Mouse (Mus musculus): ENCODE results near the gene Fsd1l. TPM values are rescaled to one million over a fixed set of nuclear protein-coding genes. Genes with fewer than 3 reads are reported as not detected.
"Not testable (repeated sequence)": the region's sequence is repeated elsewhere in the genome, so short reads cannot be mapped to it uniquely, and the experiment has no call there.

The Fsd1l gene
- polyA plus RNA-seq, 1 experiment from 2014 or later, result 12.4 TPM

- peak overlapping the region; percentile 85 for H3K9ac ChIP-seq (ENCODE audit: low read depth, low read length)
- H3K27ac ChIP-seq (ENCODE audit: low read length), result peak overlapping the region; percentile 73
- H3K9me3 ChIP-seq (ENCODE audit: control insufficient read depth, low read length), result no peaks in the 10 kb centered on the region
- H3K27me3 ChIP-seq (replicated peaks; ENCODE audit: control insufficient read depth, insufficient read depth, low read length), result no peaks in the 10 kb centered on the region
- ATAC-seq, result peak; percentile 95
- peak overlapping the region; percentile 84 for H3K4me3 ChIP-seq (ENCODE audit: low read length)
- H3K4me2 ChIP-seq (ENCODE audit: low read depth, low read length), result peak overlapping the region; percentile 69
- no peaks in the 10 kb centered on the region for H3K36me3 ChIP-seq (ENCODE audit: control insufficient read depth, insufficient read depth, low read length)
- WGBS, result 6% methylated on average over 58 of the region's 58 CpGs
- H3K4me1 ChIP-seq (ENCODE audit: control insufficient read depth, insufficient read depth, low read length), result peaks cover 7% of the 10 kb centered on the region; the same call in 1 of the 2 replicates
These were observed 83.0 kb downstream of the Fsd1l start for GRCm38 (mm10) chr4:53714051-53714814.

- Histone ChIP-seq H3K4me1 (ENCODE audit: control insufficient read depth, insufficient read depth, low read length) (peaks cover 7% of the 10 kb centered on the region; the same call in 1 of the 2 replicates), H3K36me3 (ENCODE audit: control insufficient read depth, insufficient read depth, low read length) (no peaks in the 10 kb centered on the region), H3K4me2 (ENCODE audit: low read depth, low read length) (no peak overlapping the region), H3K27ac (ENCODE audit: low read length) (no peak overlapping the region), H3K27me3 (replicated peaks; ENCODE audit: control insufficient read depth, insufficient read depth, low read length) (no peaks in the 10 kb centered on the region), H3K9me3 (ENCODE audit: control insufficient read depth, low read length) (no peaks in the 10 kb centered on the region), H3K4me3 (ENCODE audit: low read length) (no peak overlapping the region), H3K9ac (ENCODE audit: low read depth, low read length) (no peak overlapping the region)
- no peak for ATAC-seq
These were observed 84.7 kb downstream of the Fsd1l start for GRCm38 (mm10) chr4:53715977-53716376.

GRCm38 (mm10) chr4:53717546-53717945 is 86.3 kb downstream of the Fsd1l start:
- Histone ChIP-seq H3K9ac (ENCODE audit: low read depth, low read length) (no peak overlapping the region), H3K27me3 (replicated peaks; ENCODE audit: control insufficient read depth, insufficient read depth, low read length) (no peaks in the 10 kb centered on the region), H3K36me3 (ENCODE audit: control insufficient read depth, insufficient read depth, low read length) (no peaks in the 10 kb centered on the region), H3K4me1 (ENCODE audit: control insufficient read depth, insufficient read depth, low read length) (peaks cover 7% of the 10 kb centered on the region; the same call in 1 of the 2 replicates), H3K4me2 (ENCODE audit: low read depth, low read length) (no peak overlapping the region), H3K9me3 (ENCODE audit: control insufficient read depth, low read length) (no peaks in the 10 kb centered on the region), H3K27ac (ENCODE audit: low read length) (no peak overlapping the region), H3K4me3 (ENCODE audit: low read length) (no peak overlapping the region)
- WGBS, result 68% methylated on average over 4 of the region's 4 CpGs
- no peak for ATAC-seq

GRCm38 (mm10) chr4:53718261-53718660 is 87.0 kb downstream of the Fsd1l start:
- WGBS, result 77% methylated on average over 5 of the region's 5 CpGs
- no peaks in the 10 kb centered on the region for H3K9me3 ChIP-seq (ENCODE audit: control insufficient read depth, low read length)
- no peak overlapping the region for H3K4me3 ChIP-seq (ENCODE audit: low read length)
- H3K27ac ChIP-seq (ENCODE audit: low read length), result no peak overlapping the region
- no peaks in the 10 kb centered on the region for H3K36me3 ChIP-seq (ENCODE audit: control insufficient read depth, insufficient read depth, low read length)
- H3K9ac ChIP-seq (ENCODE audit: low read depth, low read length), result no peak overlapping the region
- no peaks in the 10 kb centered on the region for H3K27me3 ChIP-seq (replicated peaks; ENCODE audit: control insufficient read depth, insufficient read depth, low read length)
- H3K4me1 ChIP-seq (ENCODE audit: control insufficient read depth, insufficient read depth, low read length), result peaks cover 7% of the 10 kb centered on the region; the same call in 1 of the 2 replicates
- no peak overlapping the region for H3K4me2 ChIP-seq (ENCODE audit: low read depth, low read length)
- no peak for ATAC-seq

- Histone ChIP-seq H3K4me1 (ENCODE audit: control insufficient read depth, insufficient read depth, low read length) (no peaks in the 10 kb centered on the region), H3K9me3 (ENCODE audit: control insufficient read depth, low read length) (no peaks in the 10 kb centered on the region), H3K4me3 (ENCODE audit: low read length) (no peak overlapping the region), H3K36me3 (ENCODE audit: control insufficient read depth, insufficient read depth, low read length) (no peaks in the 10 kb centered on the region), H3K27me3 (replicated peaks; ENCODE audit: control insufficient read depth, insufficient read depth, low read length) (no peaks in the 10 kb centered on the region), H3K9ac (ENCODE audit: low read depth, low read length) (no peak overlapping the region), H3K27ac (ENCODE audit: low read length) (no peak overlapping the region), H3K4me2 (ENCODE audit: low read depth, low read length) (no peak overlapping the region)
- ATAC-seq, result no peak
- WGBS, result 94% methylated on average over 4 of the region's 4 CpGs
These were observed 91.2 kb downstream of the Fsd1l start for GRCm38 (mm10) chr4:53722506-53722905.

GRCm38 (mm10) chr4:53726100-53726499 is 94.8 kb downstream of the Fsd1l start:
- 85% methylated on average over 2 of the region's 2 CpGs for WGBS
- H3K4me3 ChIP-seq (ENCODE audit: low read length), result not testable (repeated sequence)

GRCm38 (mm10) chr4:53728121-53728520 is 96.8 kb downstream of the Fsd1l start:
- Histone ChIP-seq H3K36me3 (ENCODE audit: control insufficient read depth, insufficient read depth, low read length) (0 out of 2 replicates have a peak, but pooled peaks cover 4% of the 10 kb centered on the region), H3K27ac (ENCODE audit: low read length) (no peak overlapping the region), H3K27me3 (replicated peaks; ENCODE audit: control insufficient read depth, insufficient read depth, low read length) (no peaks in the 10 kb centered on the region), H3K4me2 (ENCODE audit: low read depth, low read length) (no peak overlapping the region), H3K9ac (ENCODE audit: low read depth, low read length) (no peak overlapping the region), H3K4me1 (ENCODE audit: control insufficient read depth, insufficient read depth, low read length) (no peaks in the 10 kb centered on the region), H3K4me3 (ENCODE audit: low read length) (no peak overlapping the region), H3K9me3 (ENCODE audit: control insufficient read depth, low read length) (no peaks in the 10 kb centered on the region)
- ATAC-seq, result no peak
- 94% methylated on average over 1 of the region's 1 CpGs for WGBS

More at GRCm38 (mm10) chr4:53726100-53726499, 94.8 kb downstream of the Fsd1l start:
- H3K9me3 ChIP-seq (ENCODE audit: control insufficient read depth, low read length); H3K9ac ChIP-seq (ENCODE audit: low read depth, low read length); H3K27ac ChIP-seq (ENCODE audit: low read length); H3K4me2 ChIP-seq (ENCODE audit: low read depth, low read length); ATAC-seq; H3K27me3 ChIP-seq (replicated peaks; ENCODE audit: control insufficient read depth, insufficient read depth, low read length); H3K4me1 ChIP-seq (ENCODE audit: control insufficient read depth, insufficient read depth, low read length); H3K36me3 ChIP-seq (ENCODE audit: control insufficient read depth, insufficient read depth, low read length): not testable (repeated sequence)

- Histone ChIP-seq H3K9ac (ENCODE audit: low read depth, low read length) (no peak overlapping the region), H3K36me3 (ENCODE audit: control insufficient read depth, insufficient read depth, low read length) (no peaks in the 10 kb centered on the region), H3K27ac (ENCODE audit: low read length) (no peak overlapping the region), H3K9me3 (ENCODE audit: control insufficient read depth, low read length) (no peaks in the 10 kb centered on the region), H3K4me2 (ENCODE audit: low read depth, low read length) (no peak overlapping the region), H3K27me3 (replicated peaks; ENCODE audit: control insufficient read depth, insufficient read depth, low read length) (no peaks in the 10 kb centered on the region), H3K4me1 (ENCODE audit: control insufficient read depth, insufficient read depth, low read length) (no peaks in the 10 kb centered on the region), H3K4me3 (ENCODE audit: low read length) (no peak overlapping the region)
- WGBS, result 44% methylated on average over 6 of the region's 6 CpGs
- peak; percentile 36; the same call in 1 of the 2 replicates for ATAC-seq
These were observed 107.8 kb downstream of the Fsd1l start for GRCm38 (mm10) chr4:53738956-53739616.

GRCm38 (mm10) chr4:53749831-53750230 is 118.6 kb downstream of the Fsd1l start:
- no peak overlapping the region for H3K27ac ChIP-seq (ENCODE audit: low read length)
- no peaks in the 10 kb centered on the region for H3K36me3 ChIP-seq (ENCODE audit: control insufficient read depth, insufficient read depth, low read length)
- no peaks in the 10 kb centered on the region for H3K9me3 ChIP-seq (ENCODE audit: control insufficient read depth, low read length)
- H3K4me2 ChIP-seq (ENCODE audit: low read depth, low read length), result no peak overlapping the region
- H3K9ac ChIP-seq (ENCODE audit: low read depth, low read length), result no peak overlapping the region
- H3K4me3 ChIP-seq (ENCODE audit: low read length), result no peak overlapping the region
- ATAC-seq, result no peak
- H3K4me1 ChIP-seq (ENCODE audit: control insufficient read depth, insufficient read depth, low read length), result 0 out of 2 replicates have a peak, but pooled peaks cover 4% of the 10 kb centered on the region
- H3K27me3 ChIP-seq (replicated peaks; ENCODE audit: control insufficient read depth, insufficient read depth, low read length), result no peaks in the 10 kb centered on the region
